Mouse (Mus musculus) myocyte (in vitro differentiated cells): ENCODE data around the gene Plekhm1. TPM values are rescaled to one million over a fixed set of nuclear protein-coding genes. Genes with fewer than 3 reads are reported as not detected.
A peak's percentile ranks its signal among the peaks of the same experiment; 100 is the strongest.
"Not testable (repeated sequence)": the region's sequence is repeated elsewhere in the genome, so short reads cannot be mapped to it uniquely, and the experiment has no call there.

Source experiments
- H3K27me3 ChIP-seq: one replicate; pipeline ENCODE4 v1.6.1; 2011; ENCODE audit not compliant: control insufficient read depth, insufficient read depth, insufficient read length
- H3K36me3 ChIP-seq: one replicate; pipeline ENCODE4 v1.6.1; 2011; ENCODE audit not compliant: control insufficient read depth, insufficient read depth
- H3K4me2 ChIP-seq: one replicate; pipeline ENCODE4 v1.6.1; 2011; ENCODE audit warnings: low read depth, control low read depth
- H3K4me3 ChIP-seq: one replicate; pipeline ENCODE4 v1.5.1; 2011; ENCODE audit warnings: mild to moderate bottlenecking, control low read depth, moderate library complexity
- H3K79me2 ChIP-seq: one replicate; pipeline ENCODE4 v1.6.1; 2011; ENCODE audit not compliant: control insufficient read depth, insufficient read depth
- H3ac ChIP-seq: one replicate; pipeline ENCODE4 v1.6.1; 2011; ENCODE audit not compliant: control insufficient read depth, insufficient read length
- CEBPB ChIP-seq: IDR thresholded peaks from 2 replicates; pipeline ENCODE4 v1.6.1; 2011; ENCODE audit warnings: mild to moderate bottlenecking, moderate library complexity; ENCODE audit not compliant: poor library complexity, insufficient read depth, severe bottlenecking
- E2F4 ChIP-seq: IDR thresholded peaks from one replicate; pipeline ENCODE4 v1.6.1; 2011; ENCODE audit warnings: mild to moderate bottlenecking, control low read depth, moderate library complexity; ENCODE audit not compliant: insufficient read depth
- MAX ChIP-seq: IDR thresholded peaks from one replicate; pipeline ENCODE4 v1.6.1; 2011; ENCODE audit warnings: low read depth, mild to moderate bottlenecking, control low read depth
- MYOD1 ChIP-seq, 3 experiments: IDR thresholded peaks; one replicate each; pipeline ENCODE4 v1.6.1; 2011; ENCODE audit warnings: control low read depth in 2 of 3, low read depth in 2 of 3, mild to moderate bottlenecking in 2 of 3, moderate library complexity in 1 of 3; ENCODE audit not compliant: insufficient read length in 2 of 3, control insufficient read depth in 1 of 3
- MYOG ChIP-seq, 3 experiments: IDR thresholded peaks; one replicate each; pipeline ENCODE4 v1.6.1; 2011; ENCODE audit warnings: control low read depth in 2 of 3, low read depth in 2 of 3, mild to moderate bottlenecking in 2 of 3; ENCODE audit not compliant: insufficient read length in 2 of 3, control insufficient read depth in 1 of 3, insufficient read depth in 1 of 3
- POLR2A ChIP-seq: IDR thresholded peaks from one replicate; pipeline ENCODE4 v1.6.1; 2011; ENCODE audit warnings: low read depth, mild to moderate bottlenecking, control low read depth, moderate library complexity; ENCODE audit not compliant: insufficient read length
- POLR2AphosphoS2 ChIP-seq: IDR thresholded peaks from one replicate; pipeline ENCODE4 v1.6.1; 2011; ENCODE audit warnings: low read depth, control low read depth; ENCODE audit not compliant: insufficient read length
- REST ChIP-seq: IDR thresholded peaks from one replicate; pipeline ENCODE4 v1.6.1; 2011; ENCODE audit warnings: mild to moderate bottlenecking, control low read depth, moderate library complexity; ENCODE audit not compliant: insufficient read depth, insufficient read length
- SRF ChIP-seq: IDR thresholded peaks from one replicate; pipeline ENCODE4 v1.6.1; 2011; ENCODE audit warnings: low read depth; ENCODE audit not compliant: control insufficient read depth, insufficient read length
- TCF12 ChIP-seq: IDR thresholded peaks from one replicate; pipeline ENCODE4 v1.6.1; 2011; ENCODE audit warnings: mild to moderate bottlenecking, control low read depth; ENCODE audit not compliant: poor library complexity, insufficient read depth, severe bottlenecking
- TCF3 ChIP-seq: IDR thresholded peaks from one replicate; pipeline ENCODE4 v1.6.1; 2011; ENCODE audit warnings: low read depth, control low read depth; ENCODE audit not compliant: insufficient read length
- USF1 ChIP-seq: IDR thresholded peaks from one replicate; pipeline ENCODE4 v1.6.1; 2011; ENCODE audit warnings: low read depth, mild to moderate bottlenecking, control low read depth, moderate library complexity
- polyA plus RNA-seq: library from polyadenylated mRNA; unstranded; fragments of >200 nt; fragmentation: generic; extraction: Trizol; gene quantifications from one replicate; pipeline ENCODE4 v1.2.1, GENCODE M21; 2012; ENCODE audit warnings: missing spikeins

Gene Plekhm1
- polyA plus RNA-seq = 12.2 TPM

GRCm38 (mm10) chr11:103411981-103412949 is at the start of gene Plekhm1:
Gene Plekhm1, minus strand, starts transcription at chr11:103412687.
- TF ChIP-seq MYOD1 (IDR thresholded peaks at IDR 0.05; ENCODE audit: control insufficient read depth in 1 of 3, insufficient read length in 2 of 3, low read depth in 2 of 3) (peak in 1 of 3 experiments; percentile 35), E2F4 (no peak), TCF12 (no peak), SRF (peak; percentile 8), TCF3 (no peak), REST (no peak), POLR2AphosphoS2 (peak; percentile 90), CEBPB (peak; percentile 26; the same call in 1 of the 2 replicates), POLR2A (peak; percentile 83)
- Histone ChIP-seq H3K36me3 (no peaks in the 10 kb centered on the region), H3K27me3 (peaks cover 4% of the 10 kb centered on the region), H3K79me2 (peaks cover 22% of the 10 kb centered on the region), H3K4me3 (peak within 1 kb of the TSS; percentile 72), H3ac (peak within 1 kb of the TSS; percentile 43), H3K4me2 (peak within 1 kb of the TSS; percentile 100)

DNA sequence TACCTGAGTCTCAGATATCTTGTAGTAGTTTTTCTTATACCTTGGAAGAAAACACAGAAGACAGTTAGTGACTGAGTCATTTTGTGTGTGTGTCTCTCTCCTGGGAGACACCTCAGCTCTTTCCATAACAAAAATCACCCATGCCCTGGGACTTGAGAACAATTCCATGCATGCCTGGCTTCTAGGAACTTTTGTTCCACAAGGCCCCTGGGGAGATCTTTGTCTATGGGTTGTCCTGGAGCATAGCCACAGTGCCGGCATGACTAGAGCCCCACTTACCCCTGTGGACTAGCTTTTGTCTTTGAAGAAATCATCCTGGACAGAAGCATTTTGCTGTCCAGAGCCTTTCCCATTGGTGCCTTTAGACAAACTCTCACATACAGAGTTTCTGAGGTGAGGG is 38.6 kb upstream of the Plekhm1 start:
- H3ac ChIP-seq, H3K79me2 ChIP-seq, H3K4me2 ChIP-seq, H3K36me3 ChIP-seq, H3K4me3 ChIP-seq: not testable (repeated sequence)
- peaks cover 31% of the 10 kb centered on the region for H3K27me3 ChIP-seq

GRCm38 (mm10) chr11:103449721-103450120 is 37.2 kb upstream of the Plekhm1 start:
- peaks cover 22% of the 10 kb centered on the region for H3K27me3 ChIP-seq
- H3K4me2 ChIP-seq, H3ac ChIP-seq, H3K79me2 ChIP-seq, H3K4me3 ChIP-seq, H3K36me3 ChIP-seq: not testable (repeated sequence)

- Histone ChIP-seq H3K4me3 (no peak overlapping the region), H3K27me3 (peaks cover 21% of the 10 kb centered on the region), H3K4me2 (peak overlapping the region; percentile 30), H3K36me3 (no peaks in the 10 kb centered on the region), H3K79me2 (no peaks in the 10 kb centered on the region), H3ac (no peak overlapping the region)
- no peak for TF ChIP-seq USF1
Observed at GRCm38 (mm10) chr11:103443678-103444077, 31.2 kb upstream of the Plekhm1 start.

GRCm38 (mm10) chr11:103436282-103436681 is 23.8 kb upstream of the Plekhm1 start:
- Histone ChIP-seq H3K4me3 (no peak overlapping the region), H3K4me2 (no peak overlapping the region), H3ac (no peak overlapping the region), H3K27me3 (peaks cover 65% of the 10 kb centered on the region), H3K79me2 (no peaks in the 10 kb centered on the region), H3K36me3 (no peaks in the 10 kb centered on the region)
- TF ChIP-seq MYOD1 (IDR thresholded peaks at IDR 0.05; ENCODE audit: control insufficient read depth in 1 of 3, insufficient read length in 2 of 3, low read depth in 2 of 3) = no peak
- TF ChIP-seq E2F4 = no peak
- TF ChIP-seq POLR2A = no peak
- TF ChIP-seq TCF3 = no peak
- TF ChIP-seq REST = no peak
- no peak for TF ChIP-seq POLR2AphosphoS2
- no peak for TF ChIP-seq SRF
- TF ChIP-seq TCF12 = no peak
- TF ChIP-seq CEBPB = no peak
- TF ChIP-seq MYOG (IDR thresholded peaks at IDR 0.05; ENCODE audit: control insufficient read depth in 1 of 3, insufficient read depth in 1 of 3, insufficient read length in 2 of 3, low read depth in 2 of 3) = no peak
- TF ChIP-seq MAX = no peak
- TF ChIP-seq USF1 = no peak

GRCm38 (mm10) chr11:103425031-103425430 is 12.5 kb upstream of the Plekhm1 start:
- no peak overlapping the region for H3K4me3 ChIP-seq
- H3K36me3 ChIP-seq = no peaks in the 10 kb centered on the region
- H3K79me2 ChIP-seq = no peaks in the 10 kb centered on the region
- TF ChIP-seq POLR2A (no peak), TCF12 (no peak), CEBPB (no peak), MYOD1 (IDR thresholded peaks at IDR 0.05; ENCODE audit: control insufficient read depth in 1 of 3, insufficient read length in 2 of 3, low read depth in 2 of 3) (no peak), SRF (no peak), MAX (no peak), USF1 (no peak), REST (no peak), E2F4 (no peak), MYOG (IDR thresholded peaks at IDR 0.05; ENCODE audit: control insufficient read depth in 1 of 3, insufficient read depth in 1 of 3, insufficient read length in 2 of 3, low read depth in 2 of 3) (no peak), TCF3 (no peak), POLR2AphosphoS2 (no peak)
- peaks cover 17% of the 10 kb centered on the region for H3K27me3 ChIP-seq
- H3K4me2 ChIP-seq = no peak overlapping the region
- H3ac ChIP-seq = no peak overlapping the region
